Mouse (Mus musculus) heart, adult 2 months (tissue): Measurements from ENCODE around the gene Gm10770. TPM values are rescaled to one million over a fixed set of nuclear protein-coding genes. Genes with fewer than 3 reads are reported as not detected.
"Not testable (repeated sequence)": the region's sequence is repeated elsewhere in the genome, so short reads cannot be mapped to it uniquely, and the experiment has no call there.

Experiments
- DNase-seq, 2 experiments: peaks; one replicate each; pipeline ENCODE4 v3.0.0; 2021
- H3K27ac ChIP-seq: fragments of 200-600 bp; 2 replicates; pipeline ENCODE4 v1.8.1; 2022
- H3K27me3 ChIP-seq: fragments of 200-500 bp; 2 replicates; pipeline ENCODE4 v1.6.1; 2012; ENCODE audit warnings: mild to moderate bottlenecking, low read length, inconsistent platforms, mixed read lengths; ENCODE audit not compliant: control insufficient read depth, insufficient read depth
- H3K36me3 ChIP-seq: fragments of 200-500 bp; 2 replicates; pipeline ENCODE4 v1.6.1; 2012; ENCODE audit warnings: low read length, inconsistent platforms; ENCODE audit not compliant: control insufficient read depth, insufficient read depth
- H3K4me1 ChIP-seq: fragments of 200-500 bp; 2 replicates; pipeline ENCODE4 v1.6.1; 2011; ENCODE audit warnings: low read length; ENCODE audit not compliant: control insufficient read depth, insufficient read depth
- H3K4me3 ChIP-seq: fragments of 200-600 bp; 2 replicates; pipeline ENCODE4 v1.8.1; 2022
- H3K79me2 ChIP-seq: fragments of 200-500 bp; replicated peaks from 2 replicates; pipeline ENCODE4 v1.6.1; 2012; ENCODE audit warnings: mild to moderate bottlenecking, inconsistent platforms, low read length, moderate library complexity, mixed read lengths; ENCODE audit not compliant: control insufficient read depth, insufficient read depth
- H3K9ac ChIP-seq: fragments of 200-500 bp; 2 replicates; pipeline ENCODE4 v1.6.1; 2012; ENCODE audit warnings: low read depth, mild to moderate bottlenecking, control low read depth, inconsistent platforms, low read length, mixed read lengths
- CTCF ChIP-seq: fragments of 200-600 bp; IDR thresholded peaks from 2 replicates; pipeline ENCODE4 v1.8.1; 2022; ENCODE audit warnings: antibody characterized with exemption, mild to moderate bottlenecking, moderate library complexity
- EP300 ChIP-seq: fragments of 200-500 bp; IDR thresholded peaks from 2 replicates; pipeline ENCODE4 v1.6.1; 2011; ENCODE audit warnings: low read depth, low read length, control low read depth; ENCODE audit not compliant: insufficient read depth
- POLR2A ChIP-seq: fragments of 200-500 bp; IDR thresholded peaks from 2 replicates; pipeline ENCODE4 v1.6.1; 2011; ENCODE audit warnings: mild to moderate bottlenecking, low read depth, low read length, control low read depth; ENCODE audit not compliant: insufficient read depth
- WGBS: fragments of 180-500 bp; shearing (Covaris S2); methylation state at CpG from one replicate; pipeline ENCODE4 v1.1.7; 2018; 5-methylcytosine and 5-hydroxymethylcytosine counted together
- intact Hi-C: fragments of 180-260 bp; cut with DNase I; formaldehyde crosslinking; loops from one replicate; pipeline ENCODE4 v1.15.1; 2025
- long read RNA-seq: library from polyadenylated mRNA; stranded (forward); transcript quantifications from one replicate; pipeline ENCODE4 v2.0.0, GENCODE M21; 2021
- polyA plus RNA-seq: library from polyadenylated mRNA; depleted of rRNA; stranded (reverse); fragments of >200 nt; gene quantifications from 2 replicates; pipeline ENCODE4 v1.2.3, GENCODE M21; 2012; rRNA removed
- total RNA-seq, 2 experiments: library from RNA; stranded (reverse); gene quantifications; 2 replicates each; pipeline ENCODE4 v1.2.3; 2021

The Gm10770 gene
- total RNA-seq (not detected), polyA plus RNA-seq (not detected in 2 replicates)
- long read RNA-seq = 0 reads

GRCm38 (mm10) chr2:150179579-150179978 is at the start of gene Gm10770:
Gene Gm10770, minus strand, starts transcription at chr2:150179679.
- H3K4me3 ChIP-seq, H3K4me1 ChIP-seq, H3K36me3 ChIP-seq, H3K79me2 ChIP-seq, DNase-seq, H3K27ac ChIP-seq, intact Hi-C loops, H3K9ac ChIP-seq, H3K27me3 ChIP-seq: not testable (repeated sequence)
- WGBS = 62% methylated on average over 4 of the region's 4 CpGs

GRCm38 (mm10) chr2:150223263-150223662 is 43.8 kb upstream of the Gm10770 start:
- DNase-seq, H3K27me3 ChIP-seq, H3K4me1 ChIP-seq, H3K9ac ChIP-seq, H3K4me3 ChIP-seq, H3K27ac ChIP-seq, intact Hi-C loops, H3K36me3 ChIP-seq, H3K79me2 ChIP-seq: not testable (repeated sequence)

- H3K9ac ChIP-seq, DNase-seq, H3K27me3 ChIP-seq, H3K4me1 ChIP-seq, H3K27ac ChIP-seq, H3K79me2 ChIP-seq, H3K36me3 ChIP-seq, intact Hi-C loops: not testable (repeated sequence)
- H3K4me3 ChIP-seq = peak overlapping the region; percentile 39; the same call in 1 of the 2 replicates
- 13% methylated on average over 4 of the region's 4 CpGs for WGBS
Measured at GRCm38 (mm10) chr2:150218363-150218725, 38.9 kb upstream of the Gm10770 start.

- H3K79me2 ChIP-seq, H3K4me1 ChIP-seq, H3K36me3 ChIP-seq, H3K27me3 ChIP-seq, intact Hi-C loops, H3K27ac ChIP-seq: not testable (repeated sequence)
- Histone ChIP-seq H3K4me3 (peak within 1 kb of the TSS; percentile 39), H3K9ac (0 out of 2 replicates have a peak within 1 kb of the TSS, but pooled peaks have one; percentile 18)
- WGBS = under 1% methylated on average over 15 of the region's 15 CpGs
- DNase-seq = peak; percentile 72 to 87
Measured at GRCm38 (mm10) chr2:150217600-150218362, 38.3 kb upstream of the Gm10770 start, which contains the start of gene Zfp937. Gene Zfp937, plus strand, starts transcription at chr2:150218073.

GRCm38 (mm10) chr2:150181570-150181999 is 2.1 kb upstream of the Gm10770 start, which contains the start of gene Gm14139:
Gene Gm14139, plus strand, starts transcription at chr2:150181755.
- 60% methylated on average over 7 of the region's 7 CpGs for WGBS
- DNase-seq, H3K4me1 ChIP-seq, H3K9ac ChIP-seq, H3K79me2 ChIP-seq, H3K4me3 ChIP-seq, H3K27ac ChIP-seq, intact Hi-C loops, H3K27me3 ChIP-seq, H3K36me3 ChIP-seq: not testable (repeated sequence)

- intact Hi-C loops, H3K4me3 ChIP-seq, H3K9ac ChIP-seq, H3K27me3 ChIP-seq, H3K4me1 ChIP-seq, DNase-seq, H3K79me2 ChIP-seq, H3K36me3 ChIP-seq, H3K27ac ChIP-seq: not testable (repeated sequence)
Measured at GRCm38 (mm10) chr2:150181046-150181445, 1.6 kb upstream of the Gm10770 start.

- TF ChIP-seq POLR2A = no peak
- TF ChIP-seq CTCF = no peak
- no peak for TF ChIP-seq EP300
- Histone ChIP-seq H3K9ac (no peak overlapping the region), H3K4me3 (no peak overlapping the region), H3K79me2 (no peaks in the 10 kb centered on the region), H3K36me3 (no peaks in the 10 kb centered on the region), H3K4me1 (no peaks in the 10 kb centered on the region), H3K27ac (no peak overlapping the region), H3K27me3 (no peaks in the 10 kb centered on the region)
- no peak for DNase-seq
- intact Hi-C loops = no loop called here
Measured at GRCm38 (mm10) chr2:150173833-150174232, 5.6 kb downstream of the Gm10770 start.
